Mouse (Mus musculus) heart, embryonic 12.5 days (tissue): ENCODE results near the gene Ugt1a9. TPM values are rescaled to one million over a fixed set of nuclear protein-coding genes. Genes with fewer than 3 reads are reported as not detected.

ENCODE experiments used
- ATAC-seq: fragments of 200-750 bp; cut with Nextera tagmentation; 2 replicates; pipeline ENCODE4 v1.8.0; 2017; ENCODE audit warnings: moderate TSS enrichment, moderate library complexity; ENCODE audit not compliant: insufficient number of reproducible peaks, low FRiP score
- H3K27ac ChIP-seq: fragments of 300-500 bp; sonication (generic); 2 replicates; pipeline ENCODE4 v1.5.1; 2016; ENCODE audit warnings: mild to moderate bottlenecking, moderate library complexity; ENCODE audit not compliant: poor library complexity, severe bottlenecking
- H3K27me3 ChIP-seq: fragments of 300-500 bp; sonication (generic); replicated peaks from 2 replicates; pipeline ENCODE4 v1.6.1; 2016; ENCODE audit warnings: mild to moderate bottlenecking, moderate library complexity
- H3K36me3 ChIP-seq: fragments of 300-500 bp; sonication (generic); 2 replicates; pipeline ENCODE4 v1.6.1; 2016; ENCODE audit warnings: mild to moderate bottlenecking, moderate library complexity
- H3K4me1 ChIP-seq: fragments of 300-500 bp; sonication (generic); replicated peaks from 2 replicates; pipeline ENCODE4 v1.6.1; 2016; ENCODE audit warnings: mild to moderate bottlenecking
- H3K4me2 ChIP-seq: fragments of 300-500 bp; sonication (generic); 2 replicates; pipeline ENCODE4 v1.6.1; 2016; ENCODE audit warnings: mild to moderate bottlenecking, moderate library complexity
- H3K4me3 ChIP-seq: fragments of 300-500 bp; sonication (generic); 2 replicates; pipeline ENCODE4 v1.5.1; 2016; ENCODE audit warnings: mild to moderate bottlenecking
- H3K9ac ChIP-seq: fragments of 300-500 bp; sonication (generic); 2 replicates; pipeline ENCODE4 v1.6.1; 2016; ENCODE audit warnings: mild to moderate bottlenecking, moderate library complexity
- H3K9me3 ChIP-seq: fragments of 300-500 bp; sonication (generic); replicated peaks from 2 replicates; pipeline ENCODE4 v1.6.1; 2016; ENCODE audit warnings: mild to moderate bottlenecking, moderate library complexity
- WGBS: fragments of 180-500 bp; shearing (Covaris S2); methylation state at CpG from one replicate; pipeline ENCODE4 v1.1.7; 2016; 5-methylcytosine and 5-hydroxymethylcytosine counted together
- polyA plus RNA-seq: library from polyadenylated mRNA; unstranded; fragments of >200 nt; fragmentation: Nextera tagmentation; extraction: Ambion mirVana; gene quantifications from 2 replicates; pipeline ENCODE4 v1.2.1, GENCODE M21; 2016

Gene Ugt1a9
- polyA plus RNA-seq, 1 experiment from 2014 or later, result not detected

GRCm38 (mm10) chr1:88262255-88262654 lies 191.7 kb downstream of the Ugt1a9 start:
- Histone ChIP-seq H3K4me3 (no peak overlapping the region), H3K4me1 (peaks cover 35% of the 10 kb centered on the region), H3K9me3 (peaks cover 16% of the 10 kb centered on the region), H3K27me3 (no peaks in the 10 kb centered on the region), H3K27ac (no peak overlapping the region), H3K36me3 (peaks cover 78% of the 10 kb centered on the region), H3K4me2 (no peak overlapping the region), H3K9ac (no peak overlapping the region)
- ATAC-seq, result peak; percentile 5; the same call in 1 of the 2 replicates
- WGBS, result 75% methylated on average over 4 of the region's 4 CpGs

- peaks cover 85% of the 10 kb centered on the region for H3K36me3 ChIP-seq
- no peak for ATAC-seq
- WGBS, result 75% methylated on average over 6 of the region's 6 CpGs
Observed at GRCm38 (mm10) chr1:88262961-88263360, 192.4 kb downstream of the Ugt1a9 start.

GRCm38 (mm10) chr1:88263778-88264177 lies 193.2 kb downstream of the Ugt1a9 start:
- no peak for ATAC-seq
- WGBS, result 88% methylated on average over 5 of the region's 5 CpGs
- Histone ChIP-seq H3K4me3 (no peak overlapping the region), H3K36me3 (peaks cover 93% of the 10 kb centered on the region), H3K4me1 (peaks cover 35% of the 10 kb centered on the region), H3K9ac (no peak overlapping the region), H3K4me2 (no peak overlapping the region), H3K27me3 (no peaks in the 10 kb centered on the region), H3K9me3 (peaks cover 3% of the 10 kb centered on the region; the same call in 1 of the 2 replicates), H3K27ac (no peak overlapping the region)

More at GRCm38 (mm10) chr1:88262961-88263360, 192.4 kb downstream of the Ugt1a9 start:
- H3K4me2 ChIP-seq, result no peak overlapping the region
- no peak overlapping the region for H3K27ac ChIP-seq
- no peak overlapping the region for H3K9ac ChIP-seq
- H3K9me3 ChIP-seq, result peaks cover 9% of the 10 kb centered on the region
- peaks cover 35% of the 10 kb centered on the region for H3K4me1 ChIP-seq
- H3K4me3 ChIP-seq, result no peak overlapping the region
- no peaks in the 10 kb centered on the region for H3K27me3 ChIP-seq

GRCm38 (mm10) chr1:88264237-88264868 lies 193.8 kb downstream of the Ugt1a9 start:
- no peak for ATAC-seq
- Histone ChIP-seq H3K4me2 (no peak overlapping the region), H3K4me1 (peaks cover 32% of the 10 kb centered on the region), H3K9ac (no peak overlapping the region), H3K27ac (no peak overlapping the region), H3K27me3 (no peaks in the 10 kb centered on the region), H3K9me3 (peaks cover 3% of the 10 kb centered on the region; the same call in 1 of the 2 replicates), H3K36me3 (peaks cover 99% of the 10 kb centered on the region), H3K4me3 (no peak overlapping the region)
- 78% methylated on average over 7 of the region's 7 CpGs for WGBS

- H3K9me3 ChIP-seq, result peaks cover 3% of the 10 kb centered on the region; the same call in 1 of the 2 replicates
- no peak overlapping the region for H3K9ac ChIP-seq
- H3K4me2 ChIP-seq, result no peak overlapping the region
- no peak overlapping the region for H3K27ac ChIP-seq
- no peaks in the 10 kb centered on the region for H3K27me3 ChIP-seq
- H3K4me1 ChIP-seq, result peaks cover 27% of the 10 kb centered on the region
- no peak for ATAC-seq
- no peak overlapping the region for H3K4me3 ChIP-seq
- peaks cover 100% of the 10 kb centered on the region for H3K36me3 ChIP-seq
- WGBS, result 67% methylated on average over 4 of the region's 4 CpGs
Observed at GRCm38 (mm10) chr1:88264869-88265240, 194.3 kb downstream of the Ugt1a9 start.

- peaks cover 91% of the 10 kb centered on the region for H3K36me3 ChIP-seq
- WGBS, result 86% methylated on average over 13 of the region's 13 CpGs
- no peaks in the 10 kb centered on the region for H3K27me3 ChIP-seq
- H3K4me3 ChIP-seq, result no peak overlapping the region
- no peak for ATAC-seq
- peaks cover 24% of the 10 kb centered on the region for H3K4me1 ChIP-seq
- no peak overlapping the region for H3K4me2 ChIP-seq
- no peak overlapping the region for H3K9ac ChIP-seq
- no peaks in the 10 kb centered on the region for H3K9me3 ChIP-seq
- H3K27ac ChIP-seq, result no peak overlapping the region
Observed at GRCm38 (mm10) chr1:88266123-88266522, 195.5 kb downstream of the Ugt1a9 start.

GRCm38 (mm10) chr1:88267489-88267888 lies 196.9 kb downstream of the Ugt1a9 start:
- Histone ChIP-seq H3K4me3 (no peak overlapping the region), H3K4me2 (no peak overlapping the region), H3K36me3 (peaks cover 91% of the 10 kb centered on the region), H3K9ac (no peak overlapping the region), H3K27me3 (no peaks in the 10 kb centered on the region), H3K4me1 (peaks cover 17% of the 10 kb centered on the region), H3K9me3 (no peaks in the 10 kb centered on the region), H3K27ac (no peak overlapping the region)
- no peak for ATAC-seq
- 91% methylated on average over 6 of the region's 6 CpGs for WGBS

- H3K27me3 ChIP-seq, result no peaks in the 10 kb centered on the region
- no peaks in the 10 kb centered on the region for H3K9me3 ChIP-seq
- no peak overlapping the region for H3K4me2 ChIP-seq
- 85% methylated on average over 6 of the region's 6 CpGs for WGBS
- H3K9ac ChIP-seq, result no peak overlapping the region
- no peak overlapping the region for H3K4me3 ChIP-seq
- ATAC-seq, result no peak
- H3K36me3 ChIP-seq, result peaks cover 91% of the 10 kb centered on the region
- H3K4me1 ChIP-seq, result peaks cover 11% of the 10 kb centered on the region; the same call in 1 of the 2 replicates
- H3K27ac ChIP-seq, result no peak overlapping the region
Observed at GRCm38 (mm10) chr1:88268070-88268469, 197.5 kb downstream of the Ugt1a9 start.

Other genes with a start within 250 kb of the Ugt1a9 start
- 24.1 TPM in 2 replicates for gene Dgkd, start 217.5 kb upstream of the Ugt1a9 start, polyA plus RNA-seq
- 32.7 and 35.4 TPM in 2 replicates for gene Usp40, start 62.2 kb upstream of the Ugt1a9 start, polyA plus RNA-seq
- gene Ugt1a10, start 15.4 kb upstream of the Ugt1a9 start, polyA plus RNA-seq, result not detected in 2 replicates
- gene Ugt1a8, start 17.0 kb downstream of the Ugt1a9 start, polyA plus RNA-seq, result not detected in 2 replicates
- gene Ugt1a7c, start 24.3 kb downstream of the Ugt1a9 start, polyA plus RNA-seq, result 0.58 and 0.78 TPM in 2 replicates
- not detected in 2 replicates for gene Ugt1a6b, start 32.5 kb downstream of the Ugt1a9 start, polyA plus RNA-seq
- gene Ugt1a6a, start 64.0 kb downstream of the Ugt1a9 start, polyA plus RNA-seq, result not detected in 2 replicates
- gene Ugt1a5, start 95.2 kb downstream of the Ugt1a9 start, polyA plus RNA-seq, result not detected in 2 replicates
- gene Ugt1a2, start 129.8 kb downstream of the Ugt1a9 start, polyA plus RNA-seq, result not detected in 2 replicates
- gene Dnajb3, start 135.0 kb downstream of the Ugt1a9 start, polyA plus RNA-seq, result 7.6 and 8.4 TPM in 2 replicates
- gene Ugt1a1, start 141.2 kb downstream of the Ugt1a9 start, polyA plus RNA-seq, result 0.22 TPM in 1 of 2 replicates, not detected in the other
- gene Mroh2a, start 156.2 kb downstream of the Ugt1a9 start, polyA plus RNA-seq, result 0.56 and 0.83 TPM in 2 replicates
- 141 TPM in 2 replicates for gene Hjurp, start 206.8 kb downstream of the Ugt1a9 start, polyA plus RNA-seq
- gene Trpm8, start 206.9 kb downstream of the Ugt1a9 start, polyA plus RNA-seq, result 0.05 TPM in 1 of 2 replicates, not detected in the other